Mouse (Mus musculus) forebrain, embryonic 16.5 days (tissue): Measurements from ENCODE around the gene Cpne5. TPM values are rescaled to one million over a fixed set of nuclear protein-coding genes. Genes with fewer than 3 reads are reported as not detected.

Source experiments
- ATAC-seq: fragments of 200-750 bp; cut with Nextera tagmentation; 2 replicates; pipeline ENCODE4 v1.8.0; 2017; ENCODE audit warnings: mild to moderate bottlenecking, moderate library complexity
- H3K27ac ChIP-seq: fragments of 300-500 bp; sonication (generic); 2 replicates; pipeline ENCODE4 v1.5.1; 2014; ENCODE audit warnings: low read length, control low read depth
- H3K27me3 ChIP-seq: fragments of 300-500 bp; sonication (generic); replicated peaks from 2 replicates; pipeline ENCODE4 v1.6.1; 2014; ENCODE audit warnings: low read length; ENCODE audit not compliant: control insufficient read depth, insufficient read depth
- H3K36me3 ChIP-seq: fragments of 300-500 bp; sonication (generic); 2 replicates; pipeline ENCODE4 v1.6.1; 2014; ENCODE audit not compliant: control insufficient read depth, insufficient read depth
- H3K4me1 ChIP-seq: fragments of 300-500 bp; sonication (generic); replicated peaks from 2 replicates; pipeline ENCODE4 v1.6.1; 2014; ENCODE audit warnings: low read length; ENCODE audit not compliant: control insufficient read depth, insufficient read depth
- H3K4me2 ChIP-seq: fragments of 300-500 bp; sonication (generic); 2 replicates; pipeline ENCODE4 v1.6.1; 2014; ENCODE audit warnings: mild to moderate bottlenecking, low read length, control low read depth
- H3K4me3 ChIP-seq: fragments of 300-500 bp; sonication (generic); replicated peaks from 2 replicates; pipeline ENCODE4 v1.5.1; 2014; ENCODE audit warnings: mild to moderate bottlenecking, low read length, control low read depth
- H3K9ac ChIP-seq: fragments of 300-500 bp; sonication (generic); replicated peaks from 2 replicates; pipeline ENCODE4 v1.6.1; 2014; ENCODE audit warnings: low read depth, low read length, control low read depth
- H3K9me3 ChIP-seq: fragments of 300-500 bp; sonication (generic); 2 replicates; pipeline ENCODE4 v1.6.1; 2016; ENCODE audit warnings: low read length; ENCODE audit not compliant: control insufficient read depth
- WGBS: fragments of 180-500 bp; shearing (Covaris S2); extraction: QIAGEN DNeasy Blood & Tissue Kit; methylation state at CpG from one replicate; pipeline ENCODE4 v1.1.7; 2014; 5-methylcytosine and 5-hydroxymethylcytosine counted together
- polyA plus RNA-seq: library from polyadenylated mRNA; unstranded; fragments of >200 nt; fragmentation: Nextera tagmentation; extraction: Ambion mirVana; gene quantifications from 2 replicates; pipeline ENCODE4 v1.2.1, GENCODE M21; 2015

The Cpne5 gene
- polyA plus RNA-seq, 1 experiment from 2014 or later = 35.5 TPM

DNA sequence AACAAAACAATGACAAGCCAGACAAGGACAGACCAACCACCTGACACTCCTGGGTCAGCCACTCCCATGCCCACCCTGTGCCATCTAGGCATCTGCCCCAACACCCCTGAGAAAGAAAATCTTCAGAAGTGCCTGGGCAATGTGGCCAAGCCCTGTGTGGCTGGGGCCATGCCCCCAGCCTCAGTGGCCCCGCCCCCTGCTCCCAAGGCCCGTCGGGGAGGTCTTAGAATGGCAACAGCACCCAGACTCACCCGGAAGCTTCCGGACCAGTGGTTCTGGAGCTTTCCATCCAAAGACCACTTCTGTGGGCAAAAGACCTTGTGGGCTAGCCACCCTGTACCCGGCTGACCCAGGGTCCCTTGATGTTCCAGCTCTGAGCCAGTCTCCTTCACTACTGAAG lies 35.4 kb downstream of the Cpne5 start:
- Histone ChIP-seq H3K9me3 (no peaks in the 10 kb centered on the region), H3K27me3 (no peaks in the 10 kb centered on the region), H3K36me3 (no peaks in the 10 kb centered on the region), H3K4me3 (no peak overlapping the region), H3K4me1 (peaks cover 10% of the 10 kb centered on the region), H3K4me2 (no peak overlapping the region), H3K9ac (no peak overlapping the region), H3K27ac (no peak overlapping the region)
- ATAC-seq = no peak
- 90% methylated on average over 6 of the region's 6 CpGs for WGBS

GRCm38 (mm10) chr17:29199821-29200220 lies 38.1 kb downstream of the Cpne5 start:
- 0 out of 2 replicates have a peak, but pooled peaks have one; percentile 28 for ATAC-seq
- Histone ChIP-seq H3K36me3 (no peaks in the 10 kb centered on the region), H3K27ac (peak overlapping the region; percentile 42), H3K27me3 (no peaks in the 10 kb centered on the region), H3K9me3 (no peaks in the 10 kb centered on the region), H3K4me1 (peaks cover 10% of the 10 kb centered on the region), H3K4me2 (no peak overlapping the region), H3K9ac (no peak overlapping the region), H3K4me3 (no peak overlapping the region)
- 22% methylated on average over 7 of the region's 7 CpGs for WGBS

- ATAC-seq = peak; percentile 80
- WGBS = 7% methylated on average over 9 of the region's 9 CpGs
- Histone ChIP-seq H3K9ac (no peak overlapping the region), H3K27ac (peak overlapping the region; percentile 42), H3K9me3 (no peaks in the 10 kb centered on the region), H3K4me2 (no peak overlapping the region), H3K4me1 (peaks cover 10% of the 10 kb centered on the region), H3K27me3 (no peaks in the 10 kb centered on the region), H3K36me3 (no peaks in the 10 kb centered on the region), H3K4me3 (no peak overlapping the region)
Measured at GRCm38 (mm10) chr17:29199151-29199800, 38.7 kb downstream of the Cpne5 start.

GRCm38 (mm10) chr17:29195579-29195978 lies 42.4 kb downstream of the Cpne5 start:
- 18% methylated on average over 4 of the region's 4 CpGs for WGBS
- Histone ChIP-seq H3K36me3 (no peaks in the 10 kb centered on the region), H3K27me3 (no peaks in the 10 kb centered on the region), H3K9ac (no peak overlapping the region), H3K4me1 (peaks cover 13% of the 10 kb centered on the region), H3K27ac (no peak overlapping the region), H3K9me3 (no peaks in the 10 kb centered on the region), H3K4me3 (no peak overlapping the region), H3K4me2 (no peak overlapping the region)
- no peak for ATAC-seq

DNA sequence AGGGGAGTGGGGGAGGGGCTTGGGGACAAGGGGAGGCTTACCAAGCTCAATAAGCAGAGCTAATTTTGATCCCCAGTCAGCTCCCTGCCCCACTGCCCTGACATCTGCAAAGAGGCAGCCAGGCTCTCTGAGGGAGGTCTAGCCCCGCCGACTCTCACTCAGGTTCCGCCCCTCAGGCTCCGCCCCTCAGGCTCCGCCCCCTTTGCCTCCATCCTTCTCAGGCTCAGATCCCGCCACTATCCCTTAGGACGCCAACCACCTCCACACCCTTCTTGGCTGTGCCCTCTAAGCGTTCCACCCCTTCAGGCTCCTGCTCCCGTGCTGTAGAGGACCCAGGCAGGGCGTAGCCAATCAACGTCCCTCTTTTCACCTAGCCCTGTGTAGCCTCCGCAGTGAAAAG lies 49.0 kb downstream of the Cpne5 start:
- H3K4me3 ChIP-seq = no peak overlapping the region
- no peaks in the 10 kb centered on the region for H3K9me3 ChIP-seq
- H3K36me3 ChIP-seq = no peaks in the 10 kb centered on the region
- H3K4me1 ChIP-seq = peaks cover 15% of the 10 kb centered on the region
- no peak overlapping the region for H3K9ac ChIP-seq
- WGBS = 8% methylated on average over 12 of the region's 12 CpGs
- no peak for ATAC-seq
- no peak overlapping the region for H3K4me2 ChIP-seq
- H3K27me3 ChIP-seq = no peaks in the 10 kb centered on the region
- no peak overlapping the region for H3K27ac ChIP-seq

DNA sequence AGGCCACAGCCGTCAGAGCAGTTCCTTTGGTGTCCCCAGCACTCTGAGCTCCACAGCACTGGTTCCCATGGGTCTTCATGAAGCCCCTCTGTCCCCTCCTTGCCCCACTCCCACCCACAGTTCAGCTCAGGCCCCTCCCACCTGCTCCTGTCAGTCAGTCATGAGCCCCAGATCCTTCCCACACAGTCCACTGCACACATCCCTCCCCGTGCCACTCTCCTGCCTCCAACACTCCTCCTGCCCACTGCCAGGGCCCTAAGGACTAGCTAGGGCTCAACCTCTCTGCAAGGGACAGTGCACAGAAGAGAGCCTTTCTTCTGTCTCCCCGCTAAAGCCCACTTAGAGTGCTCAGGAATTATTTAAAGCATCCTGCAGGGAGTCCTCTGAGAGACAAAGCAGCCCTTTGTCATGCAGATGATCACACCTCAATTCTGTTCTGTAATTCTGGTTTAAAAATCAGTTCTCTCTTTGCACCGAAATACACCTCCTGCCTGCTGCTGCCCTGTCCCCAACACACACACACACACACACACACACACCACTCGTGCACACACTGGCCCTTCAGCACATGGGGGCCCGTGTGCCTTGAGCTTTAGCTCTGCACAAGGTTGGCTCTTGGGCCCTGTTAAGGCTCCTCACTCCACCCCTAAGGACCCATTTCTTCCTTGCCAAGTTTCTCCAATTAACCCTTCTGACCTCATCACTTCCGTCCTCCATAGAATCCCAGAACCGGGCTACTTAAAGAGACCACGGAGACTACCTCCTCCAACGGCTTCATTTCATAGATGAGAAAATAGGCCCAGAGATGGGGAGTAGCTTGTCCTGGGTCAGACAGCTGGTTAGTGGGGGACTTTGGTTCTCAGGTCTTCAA lies 50.7 kb downstream of the Cpne5 start:
- H3K9ac ChIP-seq = no peak overlapping the region
- H3K27me3 ChIP-seq = no peaks in the 10 kb centered on the region
- H3K27ac ChIP-seq = peak overlapping the region; percentile 50
- no peak overlapping the region for H3K4me3 ChIP-seq
- ATAC-seq = peak; percentile 47
- H3K4me1 ChIP-seq = peaks cover 12% of the 10 kb centered on the region
- H3K4me2 ChIP-seq = no peak overlapping the region
- 5% methylated on average over 10 of the region's 10 CpGs for WGBS
- no peaks in the 10 kb centered on the region for H3K9me3 ChIP-seq
- H3K36me3 ChIP-seq = no peaks in the 10 kb centered on the region

GRCm38 (mm10) chr17:29185376-29186046 lies 52.5 kb downstream of the Cpne5 start:
- peaks cover 12% of the 10 kb centered on the region for H3K4me1 ChIP-seq
- no peak overlapping the region for H3K4me2 ChIP-seq
- no peak overlapping the region for H3K4me3 ChIP-seq
- no peak for ATAC-seq
- H3K36me3 ChIP-seq = no peaks in the 10 kb centered on the region
- no peak overlapping the region for H3K9ac ChIP-seq
- no peaks in the 10 kb centered on the region for H3K27me3 ChIP-seq
- H3K27ac ChIP-seq = no peak overlapping the region
- WGBS = 49% methylated on average over 7 of the region's 7 CpGs
- H3K9me3 ChIP-seq = no peaks in the 10 kb centered on the region

DNA sequence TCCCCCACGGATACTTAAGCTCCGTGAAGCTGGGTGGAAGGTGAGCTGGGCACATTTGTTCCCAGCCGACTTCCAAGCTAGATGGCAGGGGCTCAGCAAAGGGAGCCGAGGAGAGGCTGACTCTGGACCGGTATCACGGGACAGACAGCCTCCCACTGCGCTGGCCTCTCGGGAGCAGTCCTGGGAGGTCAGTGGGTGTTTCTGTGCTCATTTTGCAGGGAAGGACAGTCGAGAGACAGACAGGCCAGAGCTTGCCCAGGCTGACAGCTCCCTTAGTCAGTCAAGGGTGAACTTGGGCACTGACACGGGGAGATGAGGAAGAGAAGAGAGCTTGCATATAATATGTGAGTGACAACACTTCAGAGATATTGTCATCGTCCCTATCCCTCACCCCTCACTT lies 54.8 kb downstream of the Cpne5 start:
- ATAC-seq = no peak
- Histone ChIP-seq H3K27me3 (no peaks in the 10 kb centered on the region), H3K4me2 (no peak overlapping the region), H3K36me3 (no peaks in the 10 kb centered on the region), H3K4me1 (peaks cover 12% of the 10 kb centered on the region), H3K9ac (no peak overlapping the region), H3K27ac (no peak overlapping the region), H3K9me3 (no peaks in the 10 kb centered on the region), H3K4me3 (no peak overlapping the region)
- 65% methylated on average over 11 of the region's 11 CpGs for WGBS

DNA sequence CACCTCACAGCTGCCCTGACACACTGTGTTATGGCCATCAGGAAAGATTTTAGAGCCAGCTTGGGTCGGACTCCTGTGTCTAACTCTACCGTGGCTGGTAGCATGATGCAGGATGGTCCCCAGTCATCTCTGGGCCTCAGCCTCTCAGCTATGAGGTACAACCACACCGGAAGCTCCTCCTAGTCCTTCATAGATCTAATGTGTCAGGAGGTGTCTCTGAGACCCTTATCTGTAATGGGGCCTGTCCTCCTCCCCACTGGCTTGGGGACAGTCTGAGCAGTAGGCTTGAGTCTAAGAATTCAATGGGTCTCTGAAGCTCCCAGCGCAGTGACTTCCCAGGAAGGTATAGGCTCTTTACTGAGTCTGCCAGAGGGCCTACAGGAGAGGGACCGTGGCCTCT lies 56.2 kb downstream of the Cpne5 start:
- no peak overlapping the region for H3K27ac ChIP-seq
- no peaks in the 10 kb centered on the region for H3K9me3 ChIP-seq
- H3K4me2 ChIP-seq = no peak overlapping the region
- H3K27me3 ChIP-seq = no peaks in the 10 kb centered on the region
- no peak overlapping the region for H3K4me3 ChIP-seq
- peaks cover 5% of the 10 kb centered on the region for H3K4me1 ChIP-seq
- H3K9ac ChIP-seq = no peak overlapping the region
- ATAC-seq = no peak
- WGBS = 81% methylated on average over 5 of the region's 5 CpGs
- H3K36me3 ChIP-seq = no peaks in the 10 kb centered on the region
